Mouse (Mus musculus): ENCODE data around the gene Arrdc4.

Gene Arrdc4

DNA sequence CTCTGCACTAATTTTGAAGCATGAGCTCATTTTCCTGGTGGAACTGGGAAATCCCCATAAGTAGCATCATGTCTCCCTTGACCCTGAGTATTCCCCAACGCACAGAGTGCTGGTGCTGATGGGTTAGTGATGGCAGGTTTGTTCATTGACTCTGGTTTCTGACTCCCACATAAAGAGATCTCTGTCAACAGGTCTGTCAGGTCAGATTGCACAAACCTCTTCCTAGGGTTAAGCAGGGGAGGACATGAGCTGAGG is 39.8 kb downstream of the Arrdc4 start:
- no peak for DNase-seq (ENCODE audit: low spot score in 2 of 2)

DNA sequence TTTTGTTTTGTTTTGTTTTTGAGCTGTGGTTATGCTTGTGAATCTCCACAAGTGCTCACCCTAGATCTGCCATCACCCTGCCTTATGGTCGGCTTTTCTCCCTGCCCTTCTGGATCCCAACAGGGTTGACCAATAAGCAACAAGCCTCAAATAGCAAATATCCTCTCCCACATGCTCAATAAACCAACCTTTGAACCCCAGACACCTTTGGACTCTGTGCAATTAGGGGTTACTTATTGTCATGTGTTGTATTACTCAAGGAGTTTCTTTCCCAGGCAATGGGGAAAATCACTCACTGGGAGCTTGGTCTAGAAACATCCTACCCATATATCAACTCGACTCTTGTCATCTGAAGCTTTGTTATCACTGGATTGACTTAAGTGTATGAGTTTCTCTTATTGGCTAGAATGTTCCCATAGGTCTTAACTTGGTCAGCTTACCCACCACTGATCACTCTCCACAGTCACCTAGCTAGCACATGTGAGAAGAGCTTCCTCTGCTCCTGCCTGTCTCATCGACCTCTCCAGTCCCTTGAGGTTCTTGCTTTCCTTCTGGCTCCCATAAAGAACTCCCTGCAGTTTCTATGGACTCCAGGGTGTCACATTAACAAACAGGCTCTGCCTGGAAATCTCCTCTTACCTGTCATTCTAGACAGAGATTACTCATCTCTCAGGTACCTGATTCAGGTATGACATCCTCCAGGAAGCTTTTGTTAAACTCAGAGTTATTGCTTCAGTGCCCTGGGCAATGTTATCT is 40.3 kb downstream of the Arrdc4 start:
- DNase-seq (ENCODE audit: low spot score in 2 of 2) = no peak

DNA sequence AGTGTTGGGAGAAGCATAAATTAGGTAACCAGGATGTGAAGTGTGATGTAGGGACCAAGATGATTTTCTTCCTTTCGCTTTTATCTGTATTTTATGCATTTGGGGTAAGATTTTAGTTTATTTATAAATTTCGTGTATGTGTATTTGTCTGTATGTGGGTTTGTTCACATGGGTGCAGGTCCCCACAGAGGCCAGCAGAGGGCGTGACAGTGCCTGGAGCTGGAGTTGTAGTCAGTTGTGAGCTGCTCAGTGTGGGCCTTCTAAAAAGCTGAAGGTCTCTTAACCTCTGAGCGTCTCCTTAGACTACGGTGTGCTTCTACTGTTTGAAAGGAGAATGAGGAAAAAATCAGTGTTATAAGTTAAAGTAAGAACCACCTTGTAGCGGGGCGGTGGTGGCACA is 43.9 kb downstream of the Arrdc4 start:
- DNase-seq (ENCODE audit: low spot score in 2 of 2) = no peak

DNA sequence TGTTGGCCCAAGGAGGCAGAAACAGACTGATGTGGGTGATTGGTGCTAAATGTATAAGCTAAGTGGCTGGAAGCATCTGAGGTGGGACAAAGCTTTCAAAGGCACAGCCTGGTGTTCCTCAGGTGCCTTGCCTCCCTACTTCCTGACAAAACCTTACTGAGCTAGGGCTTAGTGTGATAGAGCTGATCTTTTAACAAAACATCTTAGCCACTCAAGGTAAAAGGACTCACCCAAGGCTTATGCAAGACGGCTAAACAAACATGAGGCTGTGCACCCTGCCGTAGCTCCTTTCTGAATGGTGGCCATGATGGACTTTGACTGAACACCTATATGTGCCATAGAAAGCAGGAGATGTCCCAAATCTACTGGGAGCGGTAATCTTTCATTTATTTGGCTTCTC is 51.7 kb downstream of the Arrdc4 start:
- DNase-seq (ENCODE audit: low spot score in 2 of 2) = no peak

DNA sequence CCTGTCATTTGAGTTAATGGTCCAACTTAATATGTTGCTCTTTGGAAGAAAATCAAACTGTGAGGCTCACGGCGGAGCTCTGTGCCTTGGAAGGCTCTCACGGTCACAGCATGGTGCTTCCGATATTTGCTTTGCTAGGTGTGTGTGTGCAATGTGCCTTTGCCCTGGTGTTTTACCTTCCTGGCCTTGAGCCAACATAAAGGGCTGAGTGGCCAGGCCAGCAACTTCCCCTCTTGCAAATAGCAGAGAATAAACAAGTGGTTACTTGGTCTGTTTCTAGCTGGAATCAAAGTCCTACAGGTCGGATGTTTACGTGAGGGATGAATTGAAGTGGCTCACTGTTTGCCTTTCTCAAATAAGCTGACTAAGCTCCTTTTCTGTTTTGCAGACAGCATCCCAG is 52.1 kb downstream of the Arrdc4 start:
- DNase-seq (ENCODE audit: low spot score in 2 of 2) = no peak

DNA sequence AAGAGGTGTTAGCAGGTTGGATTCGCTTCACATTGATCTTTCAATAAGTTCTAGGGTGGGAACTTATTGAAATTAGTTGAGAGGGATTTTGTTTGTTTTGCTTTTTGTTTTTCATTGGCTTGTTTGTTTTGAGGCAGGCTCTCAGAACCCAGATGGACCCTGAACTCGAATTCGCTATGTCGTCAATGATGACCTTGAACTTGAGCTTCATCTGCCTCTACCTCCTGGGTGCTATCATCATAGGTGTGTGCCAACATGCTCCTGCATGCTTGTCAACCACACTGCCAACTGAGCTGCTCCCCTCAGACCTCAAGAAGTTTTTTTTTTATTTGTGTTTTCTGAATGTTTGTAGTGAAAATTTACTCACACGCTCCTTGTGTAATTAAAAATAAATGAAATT is 52.6 kb downstream of the Arrdc4 start:
- DNase-seq (ENCODE audit: low spot score in 2 of 2) = no peak

DNA sequence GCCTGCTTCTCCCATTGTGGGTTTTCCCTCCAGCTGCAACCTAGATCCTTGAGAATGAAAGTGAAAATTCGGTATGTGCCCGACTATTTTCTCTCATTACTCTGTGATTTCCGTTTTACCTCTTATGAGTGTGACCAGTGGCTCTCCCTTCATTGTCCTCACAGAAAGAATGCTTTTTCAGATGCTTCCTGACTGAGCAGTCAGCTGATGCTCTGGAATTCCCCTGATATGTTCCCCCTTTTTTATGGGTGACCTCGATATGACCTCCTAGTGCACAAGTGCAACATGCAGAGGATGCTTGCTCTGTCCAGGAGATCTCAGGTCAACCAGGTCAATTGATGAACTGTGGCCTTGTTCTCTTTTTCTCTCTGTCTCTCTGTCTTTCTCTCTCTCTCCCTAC is 56.3 kb downstream of the Arrdc4 start:
- DNase-seq (ENCODE audit: low spot score in 2 of 2) = no peak

DNA sequence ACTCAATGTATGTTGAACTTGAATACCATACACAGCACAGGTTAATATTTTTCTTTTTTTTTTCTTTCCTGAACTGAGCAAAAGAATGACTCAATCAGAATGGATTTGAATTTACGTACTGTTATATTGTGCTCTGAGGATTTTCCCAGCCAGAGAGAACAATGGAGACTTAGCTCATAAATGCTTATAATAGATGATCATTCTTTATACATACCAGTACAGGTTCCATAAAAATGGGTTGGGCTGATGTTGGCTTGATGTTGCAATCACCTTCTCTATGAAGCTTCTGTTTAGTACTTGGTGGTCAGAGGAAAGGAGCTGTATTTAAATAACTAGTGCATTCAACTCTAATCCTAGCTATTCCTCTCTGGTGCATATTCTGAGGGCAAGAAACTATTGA is 57.6 kb downstream of the Arrdc4 start:
- no peak for DNase-seq (ENCODE audit: low spot score in 2 of 2)

DNA sequence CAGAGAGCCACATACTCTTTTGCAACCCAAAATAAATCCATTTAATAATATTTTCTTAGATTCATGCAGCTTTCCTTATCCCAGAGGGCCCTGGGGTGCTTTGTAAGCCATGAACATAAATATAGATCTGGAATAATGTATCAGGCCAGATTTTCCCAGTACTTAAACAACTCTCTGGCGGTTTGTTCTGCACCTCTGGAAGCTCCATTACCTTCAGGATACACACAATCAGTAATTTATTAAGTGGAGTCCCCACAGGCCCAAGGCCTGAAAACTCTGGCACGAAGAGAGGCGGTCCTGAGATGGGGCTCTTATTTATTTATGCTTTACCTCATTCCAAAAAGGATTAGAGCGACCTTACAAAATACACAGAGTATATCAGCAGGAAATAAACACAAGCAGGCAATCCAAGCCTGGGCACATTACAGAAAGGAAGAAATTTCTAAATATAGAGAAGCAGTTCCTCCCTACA is 61.9 kb downstream of the Arrdc4 start:
- no peak for DNase-seq (ENCODE audit: low spot score in 2 of 2)
